Mouse (Mus musculus) lung, embryonic 15.5 days (tissue): ENCODE measurements around the gene Cyp2d10. TPM values are rescaled to one million over a fixed set of nuclear protein-coding genes. Genes with fewer than 3 reads are reported as not detected.
"Not testable (repeated sequence)": the region's sequence is repeated elsewhere in the genome, so short reads cannot be mapped to it uniquely, and the experiment has no call there.

Experiments used
- ATAC-seq: fragments of 200-750 bp; cut with Nextera tagmentation; 2 replicates; pipeline ENCODE4 v1.8.0; 2017; ENCODE audit warnings: moderate number of reproducible peaks, borderline replicate concordance; ENCODE audit not compliant: low FRiP score, low TSS enrichment; ENCODE audit errors: extremely low read depth
- H3K27ac ChIP-seq: fragments of 300-500 bp; sonication (generic); 2 replicates; pipeline ENCODE4 v1.5.1; 2015; ENCODE audit warnings: moderate library complexity, mild to moderate bottlenecking, inconsistent platforms
- H3K27me3 ChIP-seq: fragments of 300-500 bp; sonication (generic); 2 replicates; pipeline ENCODE4 v1.6.1; 2015; ENCODE audit warnings: inconsistent platforms
- H3K36me3 ChIP-seq: fragments of 300-500 bp; sonication (generic); 2 replicates; pipeline ENCODE4 v1.6.1; 2015; ENCODE audit warnings: inconsistent platforms
- H3K4me1 ChIP-seq: fragments of 300-500 bp; sonication (generic); 2 replicates; pipeline ENCODE4 v1.6.1; 2015; ENCODE audit warnings: inconsistent platforms
- H3K4me2 ChIP-seq: fragments of 300-500 bp; sonication (generic); 2 replicates; pipeline ENCODE4 v1.6.1; 2015; ENCODE audit warnings: inconsistent platforms, mild to moderate bottlenecking, moderate library complexity
- H3K4me3 ChIP-seq: fragments of 300-500 bp; sonication (generic); 2 replicates; pipeline ENCODE4 v1.5.1; 2015; ENCODE audit warnings: mild to moderate bottlenecking, inconsistent platforms
- H3K9ac ChIP-seq: fragments of 300-500 bp; sonication (generic); 2 replicates; pipeline ENCODE4 v1.6.1; 2015; ENCODE audit warnings: inconsistent platforms
- H3K9me3 ChIP-seq: fragments of 300-500 bp; sonication (generic); 2 replicates; pipeline ENCODE4 v1.6.1; 2016; ENCODE audit warnings: inconsistent platforms
- whole genome bisulfite sequencing: fragments of 180-500 bp; shearing (Covaris S2); methylation state at CpG from one replicate; pipeline ENCODE4 v1.1.7; 2015; 5-methylcytosine and 5-hydroxymethylcytosine counted together
- polyA plus RNA-seq: library from polyadenylated mRNA; unstranded; fragments of >200 nt; fragmentation: Nextera tagmentation; extraction: Ambion mirVana; gene quantifications from 2 replicates; pipeline ENCODE4 v1.2.1, GENCODE M21; 2015

The Cyp2d10 gene
- polyA plus RNA-seq, 1 experiment from 2014 or later = not detected

DNA sequence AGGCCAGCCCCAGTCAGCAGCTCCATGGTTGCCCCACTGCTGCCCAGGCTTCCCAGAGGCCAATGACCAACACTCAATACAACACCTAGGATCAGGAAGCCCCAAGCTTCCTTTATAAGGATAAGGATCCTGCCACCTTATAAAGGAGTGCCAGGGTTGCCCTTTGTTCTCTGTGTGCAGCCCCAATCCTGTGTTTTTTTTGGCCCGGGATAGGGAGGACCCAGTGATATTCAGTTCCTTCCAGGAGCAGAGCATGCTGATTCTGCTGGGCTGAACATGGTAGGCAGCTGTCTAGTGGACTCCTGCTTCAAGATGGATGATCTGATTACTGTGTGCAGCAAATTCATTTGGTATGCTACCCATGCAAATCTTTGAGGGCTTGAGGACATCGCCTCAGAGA, 13.1 kb downstream of the Cyp2d10 start, which contains the start of gene Cyp2d11:
Gene Cyp2d11, minus strand, starts transcription at position 101 of the 400 bp plus-strand sequence.
- H3K4me2 ChIP-seq, H3K9me3 ChIP-seq: not testable (repeated sequence)
- WGBS = 87% methylated on average over 2 of the region's 2 CpGs

DNA sequence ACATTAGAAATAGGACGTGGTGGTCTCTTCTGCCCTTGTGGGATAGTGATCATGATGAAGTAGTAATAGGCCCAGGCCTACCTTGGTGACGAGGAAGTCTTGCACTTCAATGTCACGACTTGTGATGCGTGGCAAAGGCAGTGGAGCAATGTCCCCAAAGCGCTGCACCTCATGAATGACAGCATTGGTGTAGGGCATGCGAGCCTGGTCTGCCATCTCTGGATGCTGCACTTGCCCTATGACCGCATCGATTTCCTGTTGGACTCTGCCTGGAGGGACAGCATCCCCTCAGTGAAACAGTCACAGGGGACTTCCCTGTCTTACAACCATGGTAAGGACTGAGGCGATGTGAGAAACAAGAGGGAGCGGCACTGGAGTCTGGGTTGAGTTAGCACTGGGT, 17.1 kb downstream of the Cyp2d10 start:
- H3K27ac ChIP-seq, H3K9me3 ChIP-seq, H3K4me2 ChIP-seq, H3K27me3 ChIP-seq, H3K4me3 ChIP-seq, H3K36me3 ChIP-seq, ATAC-seq, H3K4me1 ChIP-seq, H3K9ac ChIP-seq: not testable (repeated sequence)
- 88% methylated on average over 10 of the region's 10 CpGs for WGBS

More for the DNA sequence above, 13.1 kb downstream of the Cyp2d10 start, which contains the start of gene Cyp2d11:
- H3K36me3 ChIP-seq, H3K27ac ChIP-seq, H3K9ac ChIP-seq, ATAC-seq, H3K4me1 ChIP-seq, H3K4me3 ChIP-seq, H3K27me3 ChIP-seq: not testable (repeated sequence)

DNA sequence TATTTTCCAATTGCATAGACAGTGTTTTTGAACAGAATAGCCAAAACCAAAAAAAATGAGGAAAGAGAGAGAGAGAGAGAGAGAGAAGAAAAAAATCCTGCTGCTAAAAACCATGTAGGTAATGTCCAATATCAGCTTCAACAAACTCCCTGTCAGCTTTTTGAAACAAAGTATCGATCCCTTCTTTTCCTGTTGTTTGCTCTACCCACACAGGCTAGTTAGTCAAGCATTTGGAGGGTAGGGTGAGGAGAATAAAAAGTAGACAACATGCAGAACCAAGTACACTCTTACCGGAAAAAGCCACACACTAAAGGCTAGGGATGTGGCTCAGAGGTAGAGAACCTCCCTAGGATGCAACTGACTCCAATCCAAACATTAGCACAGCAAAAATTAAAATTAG, 21.3 kb downstream of the Cyp2d10 start:
- Histone ChIP-seq H3K27me3 (no peaks in the 10 kb centered on the region), H3K36me3 (no peaks in the 10 kb centered on the region), H3K9me3 (no peaks in the 10 kb centered on the region), H3K27ac (no peak overlapping the region), H3K9ac (no peak overlapping the region), H3K4me3 (no peak overlapping the region), H3K4me1 (no peaks in the 10 kb centered on the region; the same call in 1 of the 2 replicates), H3K4me2 (no peak overlapping the region)
- WGBS = 79% methylated on average over 2 of the region's 2 CpGs
- ATAC-seq = no peak

DNA sequence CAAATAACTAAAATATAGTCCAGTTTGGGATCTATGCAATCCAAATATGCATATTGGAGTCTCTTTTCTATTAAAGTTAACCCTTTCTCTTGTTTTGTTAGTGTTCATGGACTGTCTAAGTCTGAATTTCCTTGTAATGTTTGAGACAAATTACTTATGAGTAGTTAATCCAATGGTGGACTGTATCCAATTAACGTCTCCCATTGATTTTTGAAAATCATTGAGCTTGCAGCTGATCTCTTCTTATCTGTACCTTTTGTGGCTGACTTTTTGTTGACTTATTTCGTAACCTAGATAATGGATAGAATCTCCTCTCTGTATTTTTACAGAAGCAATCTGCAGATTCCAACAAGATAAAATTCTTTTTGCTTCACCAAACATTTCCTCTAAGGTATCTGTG, 24.6 kb downstream of the Cyp2d10 start:
- no peak overlapping the region for H3K4me2 ChIP-seq
- no peak overlapping the region for H3K9ac ChIP-seq
- no peaks in the 10 kb centered on the region for H3K27me3 ChIP-seq
- no peaks in the 10 kb centered on the region for H3K36me3 ChIP-seq
- H3K9me3 ChIP-seq = no peaks in the 10 kb centered on the region
- 88% methylated on average over 2 of the region's 2 CpGs for WGBS
- peaks cover 19% of the 10 kb centered on the region; the same call in 1 of the 2 replicates for H3K4me1 ChIP-seq
- no peak overlapping the region for H3K4me3 ChIP-seq
- ATAC-seq = no peak
- H3K27ac ChIP-seq = no peak overlapping the region

DNA sequence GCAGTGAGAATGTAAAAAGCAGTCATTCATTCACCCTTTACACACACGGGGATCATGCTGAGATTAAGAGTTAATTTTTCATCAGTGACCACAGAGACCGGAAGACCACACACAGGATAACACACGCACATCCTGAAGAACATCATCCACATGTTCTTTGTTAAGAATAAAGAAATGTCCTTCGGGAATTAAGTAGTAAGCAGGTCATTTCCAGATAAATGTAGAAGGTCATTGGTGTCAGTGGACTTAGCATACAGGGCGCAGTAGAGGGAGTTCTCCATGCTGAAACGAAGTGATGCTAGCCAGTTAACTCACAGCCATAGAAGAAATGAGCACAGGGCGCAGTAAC, 26.3 kb downstream of the Cyp2d10 start:
- Histone ChIP-seq H3K9me3 (no peaks in the 10 kb centered on the region), H3K27ac (no peak overlapping the region), H3K27me3 (no peaks in the 10 kb centered on the region), H3K4me2 (peak overlapping the region; percentile 72), H3K36me3 (no peaks in the 10 kb centered on the region), H3K4me1 (peaks cover 31% of the 10 kb centered on the region), H3K4me3 (peak overlapping the region; percentile 45), H3K9ac (no peak overlapping the region)
- no peak for ATAC-seq
- 23% methylated on average over 7 of the region's 7 CpGs for WGBS

DNA sequence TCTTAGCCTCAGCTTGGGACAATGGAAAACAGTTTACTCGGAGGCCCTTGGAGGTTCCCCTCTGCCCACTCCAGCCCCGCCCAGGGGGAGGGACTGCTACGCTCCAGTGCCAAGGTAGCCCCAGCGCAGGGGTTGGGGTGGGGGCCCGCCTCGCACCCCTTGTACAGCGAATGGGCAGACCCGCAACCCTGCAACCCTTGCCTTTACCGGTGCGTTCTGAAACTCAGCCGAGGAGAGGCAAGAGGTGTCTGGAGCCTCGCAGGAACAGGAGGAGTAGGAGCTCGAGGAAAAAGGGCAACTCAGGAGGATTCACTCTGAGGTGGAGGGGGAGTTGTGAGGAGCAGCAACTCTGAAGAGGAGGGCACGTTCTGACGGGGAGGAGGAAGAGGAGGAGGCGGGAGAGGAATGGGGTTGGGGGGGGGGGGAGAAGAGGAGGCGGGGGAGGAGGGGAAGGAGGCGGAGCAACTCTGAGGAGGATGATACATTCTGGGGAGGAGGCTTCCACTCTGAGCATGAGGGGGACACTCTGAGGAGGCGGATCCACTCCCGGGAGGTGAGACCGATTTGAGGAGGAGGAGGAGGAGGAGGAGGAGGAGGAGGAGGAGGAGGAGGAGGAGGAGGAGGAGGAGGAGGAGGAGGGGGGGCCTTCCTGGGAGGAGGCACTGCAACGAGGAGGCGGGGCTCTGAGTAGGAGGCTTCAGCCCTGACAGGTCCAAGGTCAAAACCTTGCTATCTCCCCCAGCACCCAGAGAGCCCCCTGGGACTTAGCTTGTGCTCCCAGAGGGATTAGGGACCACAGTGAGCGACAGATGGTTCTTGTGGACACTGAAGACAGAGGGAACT, 26.9 kb downstream of the Cyp2d10 start, which contains the start of gene Cyp2d22:
Gene Cyp2d22, minus strand, starts transcription at position 390 of the 843 bp plus-strand sequence.
- Histone ChIP-seq H3K4me3 (peak within 1 kb of the TSS; percentile 45), H3K4me1 (peaks cover 31% of the 10 kb centered on the region)
- ATAC-seq = peak; percentile 75

DNA sequence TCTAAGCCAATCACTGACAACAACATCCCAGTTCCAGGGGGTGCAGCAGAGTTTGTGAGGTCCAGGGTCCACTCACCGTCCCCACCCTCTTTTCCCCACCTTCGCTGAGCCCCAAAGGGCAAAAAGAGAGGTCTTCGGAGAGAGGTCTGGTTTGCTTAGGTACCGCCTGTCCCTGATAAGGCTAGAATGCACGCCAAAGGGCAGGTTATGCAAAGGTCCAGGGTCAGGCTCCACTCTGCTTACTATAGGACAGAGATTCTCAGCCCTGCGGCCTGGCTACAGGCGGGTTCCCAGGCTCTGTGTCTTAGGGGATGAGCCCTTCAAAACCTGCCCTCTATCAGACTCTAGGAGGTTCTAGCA, 27.5 kb downstream of the Cyp2d10 start:
- Histone ChIP-seq H3K9me3 (no peaks in the 10 kb centered on the region), H3K9ac (peak overlapping the region; percentile 35; the same call in 1 of the 2 replicates), H3K27ac (peak overlapping the region; percentile 72), H3K36me3 (no peaks in the 10 kb centered on the region), H3K4me1 (peaks cover 31% of the 10 kb centered on the region), H3K27me3 (no peaks in the 10 kb centered on the region), H3K4me2 (peak overlapping the region; percentile 72), H3K4me3 (peak overlapping the region; percentile 45)
- WGBS = 19% methylated on average over 7 of the region's 7 CpGs
- no peak; the same call in 1 of the 2 replicates for ATAC-seq

More for the DNA sequence above, 26.9 kb downstream of the Cyp2d10 start, which contains the start of gene Cyp2d22:
- H3K36me3 ChIP-seq = no peaks in the 10 kb centered on the region
- peak within 1 kb of the TSS; percentile 72 for H3K4me2 ChIP-seq
- no peaks in the 10 kb centered on the region for H3K27me3 ChIP-seq
- H3K9ac ChIP-seq = peak within 1 kb of the TSS; percentile 35
- 2% methylated on average over 15 of the region's 24 CpGs for WGBS
- H3K9me3 ChIP-seq = no peaks in the 10 kb centered on the region
- H3K27ac ChIP-seq = peak within 1 kb of the TSS; percentile 72

DNA sequence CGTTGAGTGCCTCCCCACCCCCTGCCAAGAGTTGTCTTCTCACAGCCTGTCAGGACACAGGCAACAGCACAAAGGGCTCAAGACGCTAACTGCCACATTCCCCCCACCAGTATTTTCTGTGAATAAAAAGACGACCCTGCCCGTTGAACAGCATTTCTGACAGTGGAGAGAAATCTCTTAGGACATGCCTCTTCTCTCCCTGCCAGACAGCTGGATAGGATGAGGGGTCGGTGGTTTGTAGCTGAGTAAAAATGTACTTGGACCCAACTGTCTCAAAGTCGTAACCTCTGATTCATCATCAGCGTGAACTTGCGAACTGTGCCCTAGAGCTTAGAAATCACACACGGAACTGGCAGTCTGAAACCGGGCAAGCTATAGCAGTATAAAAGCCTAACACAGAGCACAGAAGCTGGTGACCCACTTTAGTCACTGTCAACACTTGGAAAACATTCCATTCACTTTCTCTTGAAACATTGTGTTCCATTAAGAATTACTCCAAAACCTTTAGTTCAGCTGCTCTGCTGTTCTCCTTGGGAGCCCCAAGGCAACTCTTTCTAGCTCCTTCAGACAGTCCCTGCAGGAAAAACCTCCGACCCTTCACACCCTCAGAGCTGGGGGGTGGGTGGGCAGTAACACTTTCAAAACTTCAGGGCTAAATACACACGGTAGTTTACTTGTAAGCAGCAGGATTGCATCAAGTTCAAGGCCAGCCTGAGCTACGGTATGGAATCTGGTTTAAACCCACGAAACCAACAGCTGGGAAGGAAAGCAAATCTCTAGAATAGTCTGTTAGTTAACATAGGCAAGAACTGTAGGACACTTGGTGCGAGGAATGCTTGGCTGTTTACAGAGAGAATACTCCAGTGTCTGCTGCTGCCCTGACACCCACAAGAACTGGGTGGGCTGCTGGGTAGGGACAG, 28.5 kb downstream of the Cyp2d10 start:
- Histone ChIP-seq H3K4me1 (peaks cover 31% of the 10 kb centered on the region), H3K9ac (no peak overlapping the region)
- 27% methylated on average over 15 of the region's 15 CpGs for WGBS

DNA sequence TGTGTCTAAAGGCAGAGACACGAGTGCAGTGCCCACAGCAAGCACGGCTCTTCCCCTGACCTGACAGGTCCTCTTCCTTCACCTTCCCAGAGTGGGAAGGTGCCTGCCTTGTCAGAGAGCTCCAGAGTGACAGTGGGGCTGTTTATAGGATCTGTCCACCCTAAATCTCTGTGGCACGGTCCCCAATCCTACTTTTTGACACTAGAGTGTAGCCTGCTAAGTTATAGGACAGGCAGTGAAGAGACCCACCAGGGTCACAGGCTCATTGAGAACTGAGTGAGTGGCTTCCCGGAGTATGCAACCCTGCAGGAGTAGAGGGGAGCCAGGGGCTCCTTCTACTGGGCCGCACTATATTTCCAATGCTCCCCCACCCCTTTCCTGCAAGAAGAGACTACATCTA, 29.3 kb downstream of the Cyp2d10 start:
- H3K36me3 ChIP-seq = no peaks in the 10 kb centered on the region
- no peaks in the 10 kb centered on the region for H3K9me3 ChIP-seq
- H3K4me2 ChIP-seq = no peak overlapping the region
- 0 out of 2 replicates have a peak overlapping the region, but pooled peaks have one; percentile 38 for H3K27ac ChIP-seq
- H3K9ac ChIP-seq = no peak overlapping the region
- H3K27me3 ChIP-seq = no peaks in the 10 kb centered on the region
- no peak overlapping the region for H3K4me3 ChIP-seq
- no peak for ATAC-seq
- WGBS = 56% methylated on average over 5 of the region's 5 CpGs
- peaks cover 31% of the 10 kb centered on the region for H3K4me1 ChIP-seq

More for the DNA sequence above, 28.5 kb downstream of the Cyp2d10 start:
- no peaks in the 10 kb centered on the region for H3K27me3 ChIP-seq
- no peak for ATAC-seq
- peak overlapping the region; percentile 38 for H3K27ac ChIP-seq
- no peaks in the 10 kb centered on the region for H3K36me3 ChIP-seq
- H3K4me2 ChIP-seq = peak overlapping the region; percentile 72; the same call in 1 of the 2 replicates
- H3K9me3 ChIP-seq = no peaks in the 10 kb centered on the region
- H3K4me3 ChIP-seq = no peak overlapping the region

DNA sequence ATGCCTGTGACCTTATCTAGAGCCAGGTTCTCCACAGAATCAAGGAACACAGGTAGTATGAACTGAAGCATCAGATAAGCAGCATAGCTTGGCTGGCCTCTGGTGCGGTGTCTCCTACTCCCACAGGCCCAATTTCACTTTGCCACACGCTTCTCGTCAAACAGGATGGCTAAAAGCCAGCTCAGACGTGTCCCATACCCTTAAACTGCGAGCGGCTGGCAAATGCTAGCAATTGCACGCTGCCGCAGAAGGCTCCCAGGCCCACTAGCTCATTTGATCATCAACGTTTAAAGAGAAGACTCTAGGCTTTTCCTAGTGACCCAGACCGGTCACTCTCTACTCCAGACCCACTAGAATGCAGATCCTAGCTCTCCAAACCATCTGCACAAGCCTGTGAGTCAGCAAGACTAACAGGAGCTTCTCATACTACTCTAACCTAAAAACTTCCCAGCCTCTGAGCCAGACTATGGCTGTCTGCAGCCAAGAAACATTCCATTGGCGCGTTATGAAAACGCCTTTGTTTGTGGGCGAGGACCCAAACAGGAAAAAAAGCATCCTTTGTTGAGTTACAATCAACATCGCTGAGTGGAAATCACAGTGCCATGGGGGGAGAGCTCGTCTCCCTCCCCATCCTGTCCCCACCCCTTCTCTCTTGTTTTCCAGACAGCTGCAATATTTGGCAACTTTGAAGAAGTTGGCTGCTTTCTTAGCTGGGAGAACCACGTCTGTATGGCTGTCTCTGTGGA, 30.4 kb downstream of the Cyp2d10 start:
- Histone ChIP-seq H3K27ac (peak overlapping the region; percentile 78), H3K9ac (no peak overlapping the region), H3K4me2 (0 out of 2 replicates have a peak overlapping the region, but pooled peaks have one; percentile 9), H3K27me3 (no peaks in the 10 kb centered on the region), H3K4me1 (peaks cover 31% of the 10 kb centered on the region), H3K36me3 (no peaks in the 10 kb centered on the region), H3K4me3 (no peak overlapping the region), H3K9me3 (no peaks in the 10 kb centered on the region)
- ATAC-seq = peak; percentile 21; the same call in 1 of the 2 replicates
- WGBS = 50% methylated on average over 17 of the region's 17 CpGs

DNA sequence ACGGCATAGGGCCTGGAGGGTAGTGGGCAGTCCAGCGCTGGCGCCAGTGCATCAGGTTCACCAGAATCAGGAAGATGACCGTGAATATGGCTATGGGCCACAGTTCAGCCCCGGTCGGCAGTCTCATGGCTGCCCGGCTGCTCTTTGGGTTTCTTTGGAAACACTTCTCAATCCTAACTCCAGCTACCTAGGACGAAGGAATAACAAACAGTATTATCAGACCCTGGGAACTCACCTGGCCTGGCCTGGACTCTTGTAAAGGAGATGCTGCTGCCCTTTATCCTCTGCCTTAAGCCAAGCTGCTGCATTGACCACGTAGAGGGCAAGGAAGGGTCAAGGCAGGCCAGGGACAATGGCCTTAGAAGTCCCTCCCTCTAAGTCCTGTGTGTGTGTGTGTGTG, 31.1 kb downstream of the Cyp2d10 start:
- Histone ChIP-seq H3K4me3 (no peak overlapping the region), H3K9me3 (no peaks in the 10 kb centered on the region), H3K9ac (no peak overlapping the region), H3K36me3 (no peaks in the 10 kb centered on the region), H3K27me3 (no peaks in the 10 kb centered on the region), H3K4me1 (peaks cover 31% of the 10 kb centered on the region), H3K4me2 (no peak overlapping the region), H3K27ac (peak overlapping the region; percentile 78; the same call in 1 of the 2 replicates)
- 82% methylated on average over 9 of the region's 9 CpGs for WGBS
- ATAC-seq = no peak
